Mouse (Mus musculus): Measurements from ENCODE around the gene Kiss1r. TPM values are rescaled to one million over a fixed set of nuclear protein-coding genes. Genes with fewer than 3 reads are reported as not detected.

Kiss1r gene
- not detected for polyA plus RNA-seq (2014; fragmentation: Illumina TruSeq; extraction: RNeasy Lipid Tissue Mini Kit (QIAGEN cat#74804); ENCODE audit: low read depth, low replicate concordance)

DNA sequence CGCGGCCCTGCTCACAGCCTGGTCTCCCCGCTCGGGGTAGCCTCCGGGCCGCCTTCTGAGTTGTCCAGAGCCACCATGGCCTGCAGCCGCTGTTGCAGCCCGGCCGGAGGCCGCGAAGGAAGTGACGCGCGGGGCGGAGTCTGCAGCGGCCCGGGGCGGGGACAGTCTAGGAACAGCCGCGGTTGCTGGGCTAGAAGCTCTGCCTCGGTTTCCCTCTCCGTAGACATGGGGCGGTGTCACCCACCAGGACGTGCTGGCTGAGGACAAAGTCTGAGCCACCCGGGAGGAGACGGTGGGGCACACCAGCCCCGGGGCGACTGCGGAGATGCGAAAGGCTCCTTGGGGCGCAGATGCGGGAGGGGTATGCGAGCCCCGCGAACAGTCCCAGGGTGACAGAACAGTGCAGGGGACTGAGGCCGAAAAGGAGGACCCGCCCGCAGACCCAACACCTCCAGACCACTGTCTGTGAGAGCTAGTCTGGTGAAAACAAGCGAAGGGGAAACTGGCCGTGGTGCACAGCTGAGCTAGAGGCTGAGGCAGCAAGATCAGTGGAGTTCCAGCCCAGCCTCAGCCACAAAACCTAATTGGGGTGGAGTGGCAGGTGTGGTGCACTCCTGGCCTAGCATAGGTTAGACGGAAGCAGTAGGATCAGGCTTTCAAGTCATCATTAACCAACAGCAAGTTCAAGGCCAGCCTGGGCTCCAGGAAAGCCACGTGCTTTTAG is at the start of gene Kiss1r:
Gene Kiss1r (plus strand): TSS at position 164 of the 724 bp plus-strand sequence.

GRCm38 (mm10) chr10:79874290-79874862 is 42.4 kb upstream of the Kiss1r start, which contains the start of the genes Prtn3 and Plppr3:
Prtn3 (plus strand) TSS chr10:79874476.
Plppr3 (minus strand) TSS chr10:79874634.

DNA sequence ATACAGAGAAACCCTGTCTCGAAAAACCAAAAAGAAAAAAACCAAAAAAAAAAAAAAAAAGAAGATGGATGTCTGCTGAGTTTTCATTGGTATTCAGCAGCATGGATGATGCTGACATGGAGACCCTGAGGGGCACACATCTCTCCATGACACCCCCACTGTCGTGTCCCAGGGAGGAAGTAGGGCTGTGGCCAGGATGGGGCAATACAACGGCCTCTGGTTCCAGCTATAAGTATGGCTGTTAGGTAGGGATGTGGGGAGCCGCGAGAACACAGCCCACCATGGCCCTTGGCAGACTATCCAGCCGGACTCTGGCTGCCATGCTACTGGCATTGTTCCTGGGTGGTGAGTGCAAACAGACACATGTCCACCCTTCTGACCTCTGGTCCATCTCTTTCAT is 30.7 kb upstream of the Kiss1r start, which contains the start of gene Elane:
Gene Elane (plus strand): TSS at position 194 of the 400 bp plus-strand sequence.

DNA sequence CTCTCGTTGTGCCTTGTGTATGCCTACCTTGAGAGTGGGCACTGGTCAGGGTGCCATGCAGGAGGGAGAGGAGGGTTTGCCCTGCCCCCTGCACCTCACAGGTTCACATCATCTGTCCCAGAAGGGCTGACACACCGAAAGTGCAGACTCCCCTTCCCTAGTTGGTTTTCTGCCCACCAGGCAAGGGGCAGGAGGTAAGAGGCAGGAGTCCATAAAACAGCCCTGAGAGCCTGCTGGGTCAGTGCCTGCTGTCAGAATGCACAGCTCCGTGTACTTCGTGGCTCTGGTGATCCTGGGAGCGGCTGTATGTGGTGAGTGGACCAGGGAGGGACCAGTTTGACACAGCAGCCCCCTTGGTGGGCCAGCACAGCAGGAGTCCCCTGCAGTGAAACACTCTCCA is 26.1 kb upstream of the Kiss1r start, which contains the start of gene Cfd:
Gene Cfd (plus strand): TSS at position 184 of the 400 bp plus-strand sequence.

GRCm38 (mm10) chr10:79908167-79909091 is 8.3 kb upstream of the Kiss1r start, which contains the start of gene Med16:
Med16 (minus strand) TSS chr10:79908923.

DNA sequence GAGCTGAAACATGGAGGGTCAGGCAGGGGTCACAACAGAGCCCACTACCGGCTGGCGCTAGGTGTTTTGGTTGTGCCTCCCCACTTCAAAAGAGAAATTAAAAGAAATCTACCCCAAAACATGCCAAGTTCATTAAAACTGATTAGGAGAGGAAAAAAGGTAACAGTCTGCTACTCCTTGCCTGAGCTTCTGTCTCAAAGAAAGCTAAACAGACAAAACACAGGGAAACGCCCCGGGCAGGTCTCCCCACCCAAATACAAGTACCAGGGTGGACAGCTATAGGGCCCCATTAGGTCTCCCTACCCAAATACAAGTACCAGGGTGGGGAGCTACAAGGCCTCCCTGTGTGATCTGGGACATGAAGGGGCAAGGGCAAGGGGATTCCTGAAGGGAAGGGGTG is 6.2 kb upstream of the Kiss1r start, which contains the start of gene Gm26602:
Gene Gm26602 (plus strand): TSS at position 301 of the 400 bp plus-strand sequence.

DNA sequence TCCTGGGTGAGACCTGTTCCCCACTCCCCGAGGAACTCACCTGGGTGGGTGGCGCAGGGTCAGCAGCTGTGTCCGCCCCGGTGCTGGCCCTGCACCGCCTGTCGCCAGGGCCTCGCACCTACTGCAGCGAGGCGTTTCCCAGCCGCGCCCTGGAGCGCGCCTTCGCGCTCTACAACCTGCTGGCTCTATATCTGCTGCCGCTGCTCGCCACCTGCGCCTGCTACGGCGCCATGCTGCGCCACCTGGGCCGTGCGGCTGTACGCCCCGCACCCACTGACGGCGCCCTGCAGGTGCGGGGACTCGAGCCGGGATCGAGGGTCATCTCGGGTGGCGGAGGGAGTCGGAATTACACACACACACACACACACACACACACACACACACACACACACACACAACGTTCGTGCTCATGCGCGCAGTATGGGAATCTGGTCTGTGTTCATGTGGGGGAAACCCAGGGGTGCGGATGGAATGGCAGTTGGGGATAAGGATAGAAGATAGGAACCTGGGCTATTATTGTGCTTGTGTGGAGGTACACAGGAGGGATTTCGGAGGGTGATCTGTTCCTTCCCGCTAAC is 4.3 kb downstream of the Kiss1r start, which contains the start of gene R3hdm4:
Gene R3hdm4 (minus strand): TSS at position 251 of the 578 bp plus-strand sequence.

GRCm38 (mm10) chr10:79926491-79927323 is 9.9 kb downstream of the Kiss1r start, which contains the start of gene Arid3a:
Arid3a (plus strand) TSS chr10:79927043.

DNA sequence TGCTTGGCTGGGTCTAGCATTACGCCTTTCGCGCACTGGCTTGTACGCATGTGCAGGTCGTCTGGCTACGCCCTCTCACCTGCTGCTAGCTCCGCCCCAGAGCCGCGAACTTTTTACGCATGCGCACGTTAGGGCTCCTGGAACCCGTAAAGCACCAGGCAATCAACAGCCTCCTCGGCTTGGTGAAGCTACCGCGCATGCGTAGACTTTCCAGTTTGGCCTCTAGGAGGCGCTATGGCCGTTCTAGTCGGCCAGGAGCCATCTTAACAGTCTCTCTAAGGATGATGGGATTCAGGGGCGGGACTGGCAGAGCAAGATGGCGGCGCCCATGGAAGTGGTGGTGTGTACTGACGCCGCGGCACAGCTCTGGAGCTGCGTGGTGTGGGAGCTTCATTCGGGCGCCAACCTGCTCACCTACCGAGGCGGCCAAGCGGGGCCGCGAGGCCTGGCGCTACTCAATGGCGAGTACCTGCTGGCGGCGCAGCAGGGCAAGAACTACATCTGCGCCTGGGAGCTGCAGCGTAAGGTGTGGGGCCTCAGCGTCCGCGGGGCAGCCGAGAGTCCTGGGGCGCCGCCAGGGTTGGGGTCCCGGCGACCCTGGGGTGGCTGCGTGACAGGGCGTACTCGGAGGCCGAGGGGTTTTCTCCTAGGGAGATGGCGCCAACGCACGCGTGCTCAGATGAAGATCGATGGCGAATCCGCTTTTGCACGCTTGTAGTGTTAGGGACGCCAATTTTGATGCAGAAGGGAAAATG is 43.3 kb downstream of the Kiss1r start, which contains the start of gene Wdr18:
Gene Wdr18 (plus strand): TSS at position 306 of the 755 bp plus-strand sequence.

DNA sequence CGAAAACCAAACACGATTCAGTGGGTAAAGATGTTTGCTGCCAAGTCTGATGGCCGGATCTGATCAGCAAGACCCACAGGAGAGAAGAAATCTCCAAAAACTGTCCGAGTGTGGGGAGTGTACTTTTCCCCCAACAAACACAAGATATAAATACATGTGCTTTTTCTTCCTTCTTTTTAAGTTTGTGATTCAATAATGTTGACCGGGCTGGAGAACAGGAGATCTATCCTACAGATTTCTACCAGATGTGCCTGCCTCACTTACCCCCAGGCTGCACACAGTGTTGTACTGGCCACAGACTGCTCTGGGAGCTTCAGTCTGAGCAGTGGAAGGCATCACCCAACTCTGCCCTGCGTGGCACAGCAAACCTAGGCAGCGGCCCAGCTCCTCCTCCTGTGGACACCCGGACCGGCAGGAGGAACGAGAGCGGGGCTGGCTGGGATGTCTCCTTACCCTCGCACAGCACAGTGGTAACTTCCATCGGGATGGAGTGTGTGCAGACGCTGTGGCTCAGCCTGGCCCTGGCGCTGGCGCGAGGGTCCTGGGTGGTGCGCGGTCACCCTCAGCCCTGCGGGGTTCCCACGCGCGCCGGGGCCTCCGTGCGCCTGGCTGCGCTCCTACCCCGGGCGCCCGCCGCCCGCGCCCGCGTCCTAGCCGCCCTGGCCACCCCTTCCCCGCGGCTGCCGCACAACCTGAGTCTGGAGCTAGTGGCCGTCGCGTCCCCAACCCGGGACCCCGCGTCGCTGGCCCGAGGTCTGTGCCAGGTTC is 53.8 kb downstream of the Kiss1r start, which contains the start of gene Grin3b:
Gene Grin3b (plus strand): TSS at position 301 of the 768 bp plus-strand sequence.

Other genes starting within 250 kb of the Kiss1r start
- gene Tpgs1, start 247.6 kb upstream of the Kiss1r start, polyA plus RNA-seq (2014; fragmentation: Illumina TruSeq; extraction: RNeasy Lipid Tissue Mini Kit (QIAGEN cat#74804); ENCODE audit: low read depth, low replicate concordance) = not detected
- 7.5 TPM for gene Cdc34, start 234.8 kb upstream of the Kiss1r start, polyA plus RNA-seq (2014; fragmentation: Illumina TruSeq; extraction: RNeasy Lipid Tissue Mini Kit (QIAGEN cat#74804); ENCODE audit: low read depth, low replicate concordance)
- not detected for gene Gzmm, start 228.0 kb upstream of the Kiss1r start, polyA plus RNA-seq (2014; fragmentation: Illumina TruSeq; extraction: RNeasy Lipid Tissue Mini Kit (QIAGEN cat#74804); ENCODE audit: low read depth, low replicate concordance)
- gene Bsg, start 212.5 kb upstream of the Kiss1r start, polyA plus RNA-seq (2014; fragmentation: Illumina TruSeq; extraction: RNeasy Lipid Tissue Mini Kit (QIAGEN cat#74804); ENCODE audit: low read depth, low replicate concordance) = 261 TPM
- gene Hcn2, start 200.3 kb upstream of the Kiss1r start, polyA plus RNA-seq (2014; fragmentation: Illumina TruSeq; extraction: RNeasy Lipid Tissue Mini Kit (QIAGEN cat#74804); ENCODE audit: low read depth, low replicate concordance) = not detected
- gene Polrmt, start 170.4 kb upstream of the Kiss1r start, polyA plus RNA-seq (2014; fragmentation: Illumina TruSeq; extraction: RNeasy Lipid Tissue Mini Kit (QIAGEN cat#74804); ENCODE audit: low read depth, low replicate concordance) = 4.2 TPM
- not detected for gene Fgf22, start 161.9 kb upstream of the Kiss1r start, polyA plus RNA-seq (2014; fragmentation: Illumina TruSeq; extraction: RNeasy Lipid Tissue Mini Kit (QIAGEN cat#74804); ENCODE audit: low read depth, low replicate concordance)
- gene Rnf126, start 150.0 kb upstream of the Kiss1r start, polyA plus RNA-seq (2014; fragmentation: Illumina TruSeq; extraction: RNeasy Lipid Tissue Mini Kit (QIAGEN cat#74804); ENCODE audit: low read depth, low replicate concordance) = 0.93 TPM
- gene Fstl3, start 139.7 kb upstream of the Kiss1r start, polyA plus RNA-seq (2014; fragmentation: Illumina TruSeq; extraction: RNeasy Lipid Tissue Mini Kit (QIAGEN cat#74804); ENCODE audit: low read depth, low replicate concordance) = not detected
- not detected for gene Prss57, start 126.0 kb upstream of the Kiss1r start, polyA plus RNA-seq (2014; fragmentation: Illumina TruSeq; extraction: RNeasy Lipid Tissue Mini Kit (QIAGEN cat#74804); ENCODE audit: low read depth, low replicate concordance)
- gene Palm, start 123.4 kb upstream of the Kiss1r start, polyA plus RNA-seq (2014; fragmentation: Illumina TruSeq; extraction: RNeasy Lipid Tissue Mini Kit (QIAGEN cat#74804); ENCODE audit: low read depth, low replicate concordance) = not detected
- gene Misp, start 96.0 kb upstream of the Kiss1r start, polyA plus RNA-seq (2014; fragmentation: Illumina TruSeq; extraction: RNeasy Lipid Tissue Mini Kit (QIAGEN cat#74804); ENCODE audit: low read depth, low replicate concordance) = not detected
- 29.0 TPM for gene Ptbp1, start 62.5 kb upstream of the Kiss1r start, polyA plus RNA-seq (2014; fragmentation: Illumina TruSeq; extraction: RNeasy Lipid Tissue Mini Kit (QIAGEN cat#74804); ENCODE audit: low read depth, low replicate concordance)
- not detected for gene Prtn3, start 42.5 kb upstream of the Kiss1r start, polyA plus RNA-seq (2014; fragmentation: Illumina TruSeq; extraction: RNeasy Lipid Tissue Mini Kit (QIAGEN cat#74804); ENCODE audit: low read depth, low replicate concordance)
- gene Plppr3, start 42.3 kb upstream of the Kiss1r start, polyA plus RNA-seq (2014; fragmentation: Illumina TruSeq; extraction: RNeasy Lipid Tissue Mini Kit (QIAGEN cat#74804); ENCODE audit: low read depth, low replicate concordance) = not detected
- not detected for gene Elane, start 30.7 kb upstream of the Kiss1r start, polyA plus RNA-seq (2014; fragmentation: Illumina TruSeq; extraction: RNeasy Lipid Tissue Mini Kit (QIAGEN cat#74804); ENCODE audit: low read depth, low replicate concordance)
- gene Cfd, start 26.1 kb upstream of the Kiss1r start, polyA plus RNA-seq (2014; fragmentation: Illumina TruSeq; extraction: RNeasy Lipid Tissue Mini Kit (QIAGEN cat#74804); ENCODE audit: low read depth, low replicate concordance) = not detected
- not detected for gene Med16, start 8.0 kb upstream of the Kiss1r start, polyA plus RNA-seq (2014; fragmentation: Illumina TruSeq; extraction: RNeasy Lipid Tissue Mini Kit (QIAGEN cat#74804); ENCODE audit: low read depth, low replicate concordance)
- gene Gm26602, start 6.1 kb upstream of the Kiss1r start, polyA plus RNA-seq (2014; fragmentation: Illumina TruSeq; extraction: RNeasy Lipid Tissue Mini Kit (QIAGEN cat#74804); ENCODE audit: low read depth, low replicate concordance) = not detected
- 5.4 TPM for gene R3hdm4, start 4.2 kb downstream of the Kiss1r start, polyA plus RNA-seq (2014; fragmentation: Illumina TruSeq; extraction: RNeasy Lipid Tissue Mini Kit (QIAGEN cat#74804); ENCODE audit: low read depth, low replicate concordance)
- 0.19 TPM for gene Arid3a, start 10.1 kb downstream of the Kiss1r start, polyA plus RNA-seq (2014; fragmentation: Illumina TruSeq; extraction: RNeasy Lipid Tissue Mini Kit (QIAGEN cat#74804); ENCODE audit: low read depth, low replicate concordance)
- 1.8 TPM for gene Wdr18, start 43.2 kb downstream of the Kiss1r start, polyA plus RNA-seq (2014; fragmentation: Illumina TruSeq; extraction: RNeasy Lipid Tissue Mini Kit (QIAGEN cat#74804); ENCODE audit: low read depth, low replicate concordance)
- gene Grin3b, start 53.7 kb downstream of the Kiss1r start, polyA plus RNA-seq (2014; fragmentation: Illumina TruSeq; extraction: RNeasy Lipid Tissue Mini Kit (QIAGEN cat#74804); ENCODE audit: low read depth, low replicate concordance) = not detected
- 1.4 TPM for gene Tmem259, start 67.4 kb downstream of the Kiss1r start, polyA plus RNA-seq (2014; fragmentation: Illumina TruSeq; extraction: RNeasy Lipid Tissue Mini Kit (QIAGEN cat#74804); ENCODE audit: low read depth, low replicate concordance)
- 0.66 TPM for gene Cnn2, start 71.6 kb downstream of the Kiss1r start, polyA plus RNA-seq (2014; fragmentation: Illumina TruSeq; extraction: RNeasy Lipid Tissue Mini Kit (QIAGEN cat#74804); ENCODE audit: low read depth, low replicate concordance)
- 0.08 TPM for gene Abca7, start 79.5 kb downstream of the Kiss1r start, polyA plus RNA-seq (2014; fragmentation: Illumina TruSeq; extraction: RNeasy Lipid Tissue Mini Kit (QIAGEN cat#74804); ENCODE audit: low read depth, low replicate concordance)
- gene Arhgap45, start 99.7 kb downstream of the Kiss1r start, polyA plus RNA-seq (2014; fragmentation: Illumina TruSeq; extraction: RNeasy Lipid Tissue Mini Kit (QIAGEN cat#74804); ENCODE audit: low read depth, low replicate concordance) = 0.13 TPM
- 0.85 TPM for gene Polr2e, start 122.8 kb downstream of the Kiss1r start, polyA plus RNA-seq (2014; fragmentation: Illumina TruSeq; extraction: RNeasy Lipid Tissue Mini Kit (QIAGEN cat#74804); ENCODE audit: low read depth, low replicate concordance)
- gene Gpx4, start 130.2 kb downstream of the Kiss1r start, polyA plus RNA-seq (2014; fragmentation: Illumina TruSeq; extraction: RNeasy Lipid Tissue Mini Kit (QIAGEN cat#74804); ENCODE audit: low read depth, low replicate concordance) = 73.4 TPM
- 0.64 TPM for gene Sbno2, start 188.6 kb downstream of the Kiss1r start, polyA plus RNA-seq (2014; fragmentation: Illumina TruSeq; extraction: RNeasy Lipid Tissue Mini Kit (QIAGEN cat#74804); ENCODE audit: low read depth, low replicate concordance)
- 9.5 TPM for gene Stk11, start 198.8 kb downstream of the Kiss1r start, polyA plus RNA-seq (2014; fragmentation: Illumina TruSeq; extraction: RNeasy Lipid Tissue Mini Kit (QIAGEN cat#74804); ENCODE audit: low read depth, low replicate concordance)
- 4.3 TPM for gene Atp5d, start 221.7 kb downstream of the Kiss1r start, polyA plus RNA-seq (2014; fragmentation: Illumina TruSeq; extraction: RNeasy Lipid Tissue Mini Kit (QIAGEN cat#74804); ENCODE audit: low read depth, low replicate concordance)
- not detected for gene Cbarp, start 223.9 kb downstream of the Kiss1r start, polyA plus RNA-seq (2014; fragmentation: Illumina TruSeq; extraction: RNeasy Lipid Tissue Mini Kit (QIAGEN cat#74804); ENCODE audit: low read depth, low replicate concordance)
- gene Midn, start 231.3 kb downstream of the Kiss1r start, polyA plus RNA-seq (2014; fragmentation: Illumina TruSeq; extraction: RNeasy Lipid Tissue Mini Kit (QIAGEN cat#74804); ENCODE audit: low read depth, low replicate concordance) = 5.2 TPM
- 8.9 TPM for gene Cirbp, start 249.0 kb downstream of the Kiss1r start, polyA plus RNA-seq (2014; fragmentation: Illumina TruSeq; extraction: RNeasy Lipid Tissue Mini Kit (QIAGEN cat#74804); ENCODE audit: low read depth, low replicate concordance)

Data from liver, adult 10 weeks (tissue).